Mouse (Mus musculus): ENCODE measurements around the gene Drg1. TPM values are rescaled to one million over a fixed set of nuclear protein-coding genes. Genes with fewer than 3 reads are reported as not detected.
"Not testable (repeated sequence)": the region's sequence is repeated elsewhere in the genome, so short reads cannot be mapped to it uniquely, and the experiment has no call there.

Drg1 gene
- polyA plus RNA-seq, 1 experiment from 2014 or later, result 215 TPM

DNA sequence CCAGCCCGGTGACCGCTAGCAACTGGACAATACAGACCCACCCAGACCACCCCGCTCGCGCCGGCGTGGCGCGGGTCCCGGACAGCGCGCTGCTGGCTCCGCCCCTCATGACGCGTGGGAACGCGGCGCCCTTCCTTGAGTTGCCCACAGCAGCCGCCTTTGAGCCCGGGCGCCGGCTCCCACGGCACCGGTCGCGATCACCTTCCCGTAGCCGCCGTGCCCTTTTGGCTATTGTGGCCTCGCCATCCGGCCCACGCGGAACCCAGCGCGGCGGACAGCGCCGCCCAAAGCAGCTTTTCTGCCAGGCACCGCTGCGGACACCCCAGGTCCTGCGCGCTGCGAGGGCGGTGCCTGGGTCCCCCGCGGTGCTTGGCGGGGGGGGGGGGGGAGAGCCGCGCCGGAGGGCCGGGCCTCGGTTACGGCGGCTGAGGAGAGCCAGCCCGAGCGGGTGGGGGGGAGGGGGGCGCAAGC, 63.9 kb downstream of the Drg1 start, which contains the start of gene Eif4enif1:
Gene Eif4enif1 (plus strand): TSS at position 162 of the 471 bp plus-strand sequence.
- H3K27ac ChIP-seq, result peak within 1 kb of the TSS; percentile 73
- WGBS, result under 1% methylated on average over 38 of the region's 57 CpGs
- no peaks in the 10 kb centered on the region for H3K27me3 ChIP-seq (replicated peaks)
- peaks cover 7% of the 10 kb centered on the region; the same call in 1 of the 2 replicates for H3K36me3 ChIP-seq (replicated peaks)
- peak; percentile 88 for ATAC-seq (replicated peaks)
- peak within 1 kb of the TSS; percentile 21 for H3K9ac ChIP-seq
- peak within 1 kb of the TSS; percentile 38 for H3K4me3 ChIP-seq
- H3K4me2 ChIP-seq, result peak within 1 kb of the TSS; percentile 39
- peaks cover 12% of the 10 kb centered on the region; the same call in 1 of the 2 replicates for H3K4me1 ChIP-seq
- no peaks in the 10 kb centered on the region for H3K9me3 ChIP-seq

DNA sequence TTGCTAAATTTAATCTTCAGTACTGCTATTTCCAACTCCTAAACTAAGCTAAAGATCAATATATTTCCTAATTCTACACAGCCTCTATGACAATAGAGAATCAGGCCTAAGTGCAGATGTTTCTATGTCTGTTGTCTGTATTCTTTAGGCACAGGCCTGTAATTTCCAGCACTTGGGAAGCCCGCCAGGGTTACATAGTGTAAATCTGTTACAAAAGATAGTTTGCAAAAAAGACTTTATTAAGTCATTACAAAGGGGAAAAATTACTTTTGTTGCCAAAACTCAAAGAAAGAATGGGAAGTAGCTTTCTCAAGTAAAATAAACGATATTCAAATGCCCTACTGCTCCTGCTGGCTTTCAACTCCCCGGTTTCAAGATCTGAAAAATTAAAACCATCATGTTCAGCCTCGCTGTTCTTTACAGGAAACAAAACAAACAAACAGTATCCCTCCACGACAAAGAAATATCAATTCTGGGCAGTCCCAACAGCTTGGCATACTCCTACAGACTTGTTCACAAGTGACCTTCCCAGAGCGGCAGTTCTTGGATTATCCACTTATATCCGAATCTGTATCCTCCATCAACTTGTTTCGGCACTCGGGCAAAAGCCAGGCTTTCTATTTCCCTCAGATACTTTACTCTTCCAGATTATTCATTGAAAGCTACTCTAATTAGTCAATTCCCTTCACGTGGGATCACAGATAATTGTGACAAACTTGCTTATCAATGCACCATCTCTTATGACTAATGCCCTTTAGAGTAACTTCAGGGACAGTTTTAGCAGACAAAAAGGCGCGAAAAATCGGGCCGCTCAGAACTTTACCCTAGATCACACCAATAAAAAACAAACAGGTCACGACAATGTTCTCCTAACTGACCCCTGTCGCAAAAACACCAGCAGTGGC, 64.6 kb downstream of the Drg1 start:
- Histone ChIP-seq H3K27ac (peak overlapping the region; percentile 73), H3K36me3 (replicated peaks) (peaks cover 4% of the 10 kb centered on the region; the same call in 1 of the 2 replicates), H3K9ac (no peak overlapping the region), H3K4me3 (peak overlapping the region; percentile 38), H3K9me3 (no peaks in the 10 kb centered on the region), H3K4me1 (peaks cover 12% of the 10 kb centered on the region; the same call in 1 of the 2 replicates), H3K27me3 (replicated peaks) (no peaks in the 10 kb centered on the region), H3K4me2 (peak overlapping the region; percentile 26)
- ATAC-seq (replicated peaks), result no peak
- WGBS, result 9% methylated on average over 16 of the region's 16 CpGs

GRCm38 (mm10) chr11:3200636-3201035, 65.6 kb downstream of the Drg1 start:
- not testable (repeated sequence) for ATAC-seq (replicated peaks); H3K9ac ChIP-seq; H3K4me2 ChIP-seq; H3K27me3 ChIP-seq (replicated peaks); H3K4me3 ChIP-seq; H3K9me3 ChIP-seq; H3K36me3 ChIP-seq (replicated peaks); H3K27ac ChIP-seq
- WGBS, result 86% methylated on average over 7 of the region's 7 CpGs
- H3K4me1 ChIP-seq, result peaks cover 12% of the 10 kb centered on the region; the same call in 1 of the 2 replicates

GRCm38 (mm10) chr11:3193363-3193762, 72.9 kb downstream of the Drg1 start, which contains the start of gene Sfi1:
Sfi1 (minus strand) TSS chr11:3193463.
- Histone ChIP-seq H3K9ac (no peak within 1 kb of the TSS), H3K27me3 (replicated peaks) (no peaks in the 10 kb centered on the region), H3K4me2 (no peak within 1 kb of the TSS), H3K27ac (no peak within 1 kb of the TSS), H3K9me3 (no peaks in the 10 kb centered on the region), H3K4me3 (no peak within 1 kb of the TSS), H3K4me1 (no peaks in the 10 kb centered on the region), H3K36me3 (replicated peaks) (no peaks in the 10 kb centered on the region)
- WGBS, result 83% methylated on average over 25 of the region's 25 CpGs
- no peak for ATAC-seq (replicated peaks)

- H3K27me3 ChIP-seq (replicated peaks); H3K36me3 ChIP-seq (replicated peaks); ATAC-seq (replicated peaks); H3K4me2 ChIP-seq; H3K9ac ChIP-seq; H3K27ac ChIP-seq; H3K4me3 ChIP-seq; H3K4me1 ChIP-seq: not testable (repeated sequence)
- WGBS, result 79% methylated on average over 1 of the region's 1 CpGs
- H3K9me3 ChIP-seq, result peaks cover 11% of the 10 kb centered on the region
Observed at GRCm38 (mm10) chr11:3182707-3183106, 83.5 kb downstream of the Drg1 start.

GRCm38 (mm10) chr11:3181971-3182370, 84.2 kb downstream of the Drg1 start:
- H3K27me3 ChIP-seq (replicated peaks); ATAC-seq (replicated peaks); H3K36me3 ChIP-seq (replicated peaks); H3K27ac ChIP-seq; H3K4me3 ChIP-seq; H3K4me1 ChIP-seq; H3K9ac ChIP-seq; H3K4me2 ChIP-seq: not testable (repeated sequence)
- H3K9me3 ChIP-seq, result peaks cover 11% of the 10 kb centered on the region
- WGBS, result 20% methylated on average over 1 of the region's 1 CpGs

DNA sequence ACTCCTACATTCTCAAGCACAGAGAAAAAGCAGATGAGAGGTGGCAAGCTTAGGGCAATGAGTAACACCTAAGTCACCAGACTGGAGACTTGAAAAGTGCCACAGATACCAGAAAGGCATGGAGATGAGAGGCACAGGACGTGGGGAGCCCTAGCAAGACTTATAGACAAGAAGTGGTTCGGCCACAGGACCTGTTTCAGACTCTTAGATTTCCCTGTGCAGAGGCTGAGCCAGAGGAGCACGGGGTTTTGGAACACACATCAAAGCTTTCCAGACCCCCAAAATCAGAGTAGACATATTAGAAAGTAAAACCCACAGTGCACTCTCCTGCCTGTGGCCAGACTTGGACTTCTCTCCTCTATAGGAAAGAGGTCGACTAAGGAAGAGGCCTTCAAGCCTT, 85.0 kb downstream of the Drg1 start:
- H3K4me3 ChIP-seq; H3K4me2 ChIP-seq; H3K9ac ChIP-seq; ATAC-seq (replicated peaks); H3K36me3 ChIP-seq (replicated peaks); H3K27ac ChIP-seq; H3K27me3 ChIP-seq (replicated peaks); H3K4me1 ChIP-seq: not testable (repeated sequence)
- WGBS, result 58% methylated on average over 4 of the region's 4 CpGs
- peaks cover 11% of the 10 kb centered on the region for H3K9me3 ChIP-seq

DNA sequence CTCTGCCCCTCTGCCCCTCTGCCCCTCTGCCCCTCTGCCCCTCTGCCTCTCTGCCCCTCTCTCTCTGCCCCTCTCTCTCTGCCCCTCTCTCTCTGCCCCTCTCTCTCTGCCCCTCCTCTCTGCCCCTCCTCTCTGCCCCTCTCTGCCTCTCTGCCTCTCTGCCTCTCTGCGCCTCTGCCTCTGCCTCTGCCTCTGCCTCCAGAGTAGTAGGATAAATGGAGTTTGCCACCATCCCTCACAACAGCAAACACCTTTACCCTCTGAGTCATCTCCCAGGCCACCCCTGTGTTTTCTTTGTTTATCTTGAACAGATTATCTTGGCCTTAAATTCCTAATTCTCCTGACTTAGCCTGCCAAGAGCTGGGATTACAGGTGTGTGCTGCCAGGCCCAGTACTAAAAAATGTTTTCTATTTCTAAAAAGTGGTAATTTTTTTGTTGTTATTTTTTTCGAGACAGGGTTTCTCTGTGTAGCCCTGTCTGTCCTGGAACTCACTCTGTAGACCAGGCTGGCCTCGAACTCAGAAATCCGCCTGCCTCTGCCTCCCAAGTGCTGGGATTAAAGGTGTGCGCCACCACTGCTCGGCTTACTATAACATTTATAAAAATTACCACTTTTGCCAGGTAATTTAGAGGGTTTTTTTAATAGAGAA, 85.6 kb downstream of the Drg1 start:
- peaks cover 11% of the 10 kb centered on the region for H3K9me3 ChIP-seq
- WGBS, result 79% methylated on average over 6 of the region's 6 CpGs

DNA sequence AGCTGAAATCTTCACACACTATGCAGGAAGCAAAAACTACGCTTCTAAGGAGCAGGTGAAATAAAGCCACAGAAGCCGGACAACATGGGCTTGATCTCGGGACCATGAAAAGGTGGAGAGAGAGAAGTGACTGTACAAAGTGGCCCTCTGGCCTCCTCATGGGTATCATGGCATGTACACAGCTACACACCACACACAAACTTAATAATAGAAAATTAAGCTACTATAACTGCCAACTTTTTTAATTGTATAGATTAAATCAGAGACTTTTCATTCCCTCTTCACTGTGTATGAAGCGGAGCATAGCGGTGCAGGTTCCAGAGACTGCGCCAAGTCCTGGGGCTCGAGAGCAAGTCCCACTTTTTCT, 86.5 kb downstream of the Drg1 start:
- H3K4me3 ChIP-seq; H3K4me2 ChIP-seq; H3K4me1 ChIP-seq; H3K36me3 ChIP-seq (replicated peaks); H3K27ac ChIP-seq; H3K9ac ChIP-seq; H3K27me3 ChIP-seq (replicated peaks); ATAC-seq (replicated peaks): not testable (repeated sequence)
- H3K9me3 ChIP-seq, result peaks cover 11% of the 10 kb centered on the region
- 82% methylated on average over 7 of the region's 7 CpGs for WGBS

More for the DNA sequence above, 85.6 kb downstream of the Drg1 start:
- H3K4me1 ChIP-seq; ATAC-seq (replicated peaks); H3K4me2 ChIP-seq; H3K27me3 ChIP-seq (replicated peaks); H3K9ac ChIP-seq; H3K36me3 ChIP-seq (replicated peaks); H3K27ac ChIP-seq; H3K4me3 ChIP-seq: not testable (repeated sequence)

- not testable (repeated sequence) for H3K9ac ChIP-seq; ATAC-seq (replicated peaks); H3K36me3 ChIP-seq (replicated peaks); H3K4me2 ChIP-seq; H3K27ac ChIP-seq; H3K27me3 ChIP-seq (replicated peaks); H3K4me1 ChIP-seq; H3K4me3 ChIP-seq
- H3K9me3 ChIP-seq, result peaks cover 11% of the 10 kb centered on the region
- WGBS, result 87% methylated on average over 6 of the region's 6 CpGs
Observed at GRCm38 (mm10) chr11:3178968-3179725, 87.1 kb downstream of the Drg1 start.

DNA sequence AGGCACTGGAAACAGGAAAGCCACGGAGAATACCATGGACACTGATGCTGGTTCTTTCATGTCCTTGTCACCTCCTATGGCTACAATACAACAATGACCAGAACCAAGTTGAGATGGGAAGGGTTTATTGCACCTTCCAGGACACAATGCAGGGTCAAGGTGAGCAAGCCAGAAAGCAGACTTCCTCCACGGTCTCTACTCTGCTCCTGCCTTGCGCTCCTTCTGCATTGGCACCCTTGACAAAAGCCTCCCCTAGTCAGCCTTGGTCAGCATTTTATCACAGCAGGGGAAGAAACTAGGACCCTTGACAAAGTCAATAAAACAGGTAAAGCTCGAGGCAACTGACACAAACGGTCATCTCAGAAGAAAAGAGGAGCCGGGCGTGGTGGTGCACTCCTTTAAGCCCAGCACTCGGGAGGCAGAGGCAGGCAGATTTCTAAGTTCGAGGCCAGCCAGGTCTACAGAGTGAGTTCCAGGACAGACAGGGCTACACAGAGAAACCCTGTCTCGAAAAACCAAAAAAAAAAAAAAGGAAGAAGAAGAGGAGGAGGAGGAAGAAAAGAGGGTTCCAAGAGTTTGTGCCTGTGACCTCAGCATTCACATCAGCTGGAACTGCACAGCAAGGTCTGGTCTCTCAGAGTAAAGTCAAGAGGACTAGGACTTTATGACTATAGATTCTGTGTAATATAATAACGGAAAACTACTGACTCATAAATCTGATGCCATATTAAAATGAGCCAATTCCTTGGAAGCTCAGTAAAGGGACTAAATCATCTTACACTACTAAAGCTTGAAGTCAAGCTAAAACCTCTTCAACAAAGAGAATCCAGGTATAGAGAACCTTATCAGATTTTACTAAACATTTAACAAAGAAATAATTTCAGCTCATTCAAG, 92.5 kb downstream of the Drg1 start:
- H3K27ac ChIP-seq; H3K9ac ChIP-seq; H3K4me3 ChIP-seq; H3K4me1 ChIP-seq; H3K4me2 ChIP-seq; H3K36me3 ChIP-seq (replicated peaks); H3K27me3 ChIP-seq (replicated peaks): not testable (repeated sequence)
- WGBS, result 85% methylated on average over 11 of the region's 11 CpGs
- peaks cover 14% of the 10 kb centered on the region for H3K9me3 ChIP-seq
- ATAC-seq (replicated peaks), result peak; percentile 49; the same call in 1 of the 2 replicates

All from midbrain, embryonic 15.5 days (tissue).